Mouse (Mus musculus) B cell, adult 2 months (primary cell): ENCODE results near the gene Ttll11.

ENCODE experiments used
- DNase-seq, 2 experiments: peaks; one replicate each; pipeline ENCODE4 v3.0.0; 2022

Ttll11 gene

GRCm38 (mm10) chr2:35816056-35816661 lies 163.6 kb downstream of the Ttll11 start:
- no peak for DNase-seq

GRCm38 (mm10) chr2:35812561-35812933 lies 167.2 kb downstream of the Ttll11 start:
- DNase-seq: no peak

- DNase-seq: no peak
These were observed 167.7 kb downstream of the Ttll11 start for GRCm38 (mm10) chr2:35811801-35812560.

GRCm38 (mm10) chr2:35810027-35810426 lies 169.7 kb downstream of the Ttll11 start:
- DNase-seq: no peak

GRCm38 (mm10) chr2:35809141-35809540 lies 170.6 kb downstream of the Ttll11 start:
- no peak for DNase-seq

GRCm38 (mm10) chr2:35805881-35806280 lies 173.8 kb downstream of the Ttll11 start:
- DNase-seq: no peak

- DNase-seq: no peak
These were observed 176.6 kb downstream of the Ttll11 start for GRCm38 (mm10) chr2:35803095-35803494.

GRCm38 (mm10) chr2:35801759-35802158 lies 178.0 kb downstream of the Ttll11 start:
- DNase-seq: no peak

GRCm38 (mm10) chr2:35799073-35799472 lies 180.6 kb downstream of the Ttll11 start:
- DNase-seq: no peak

GRCm38 (mm10) chr2:35797998-35798397 lies 181.7 kb downstream of the Ttll11 start:
- no peak for DNase-seq

- DNase-seq: no peak
These were observed 190.1 kb downstream of the Ttll11 start for GRCm38 (mm10) chr2:35789362-35790326.

GRCm38 (mm10) chr2:35785877-35786276 lies 193.8 kb downstream of the Ttll11 start:
- DNase-seq: no peak

- DNase-seq: no peak
These were observed 196.3 kb downstream of the Ttll11 start for GRCm38 (mm10) chr2:35783368-35783767.

GRCm38 (mm10) chr2:35779266-35779665 lies 200.4 kb downstream of the Ttll11 start:
- no peak for DNase-seq

- DNase-seq: no peak
These were observed 202.8 kb downstream of the Ttll11 start for GRCm38 (mm10) chr2:35776935-35777334.

- no peak for DNase-seq
These were observed 204.1 kb downstream of the Ttll11 start for GRCm38 (mm10) chr2:35775651-35776055.

GRCm38 (mm10) chr2:35770541-35770940 lies 209.2 kb downstream of the Ttll11 start:
- no peak for DNase-seq

- DNase-seq: no peak
These were observed 210.3 kb downstream of the Ttll11 start for GRCm38 (mm10) chr2:35769398-35769797.

GRCm38 (mm10) chr2:35768538-35769238 lies 211.0 kb downstream of the Ttll11 start:
- DNase-seq: no peak

GRCm38 (mm10) chr2:35767834-35768537 lies 211.7 kb downstream of the Ttll11 start:
- DNase-seq: no peak

- DNase-seq: no peak
These were observed 215.4 kb downstream of the Ttll11 start for GRCm38 (mm10) chr2:35764328-35764727.

- no peak for DNase-seq
These were observed 215.9 kb downstream of the Ttll11 start for GRCm38 (mm10) chr2:35763818-35764217.
